Mouse (Mus musculus) CH12.LX (cell line): ENCODE data around the gene Pxt1. TPM values are rescaled to one million over a fixed set of nuclear protein-coding genes. Genes with fewer than 3 reads are reported as not detected.

ENCODE experiments used
- DNase-seq: peaks from one replicate; pipeline ENCODE4 v3.0.0-alpha.2; 2013; ENCODE audit errors: extremely low read depth
- H3K27ac ChIP-seq: 2 replicates; pipeline ENCODE4 v1.5.1; 2012; ENCODE audit warnings: low read depth, mild to moderate bottlenecking, control low read depth, moderate library complexity; ENCODE audit not compliant: insufficient read depth
- H3K27me3 ChIP-seq: replicated peaks from 2 replicates; pipeline ENCODE3; 2012; ENCODE audit warnings: inconsistent platforms
- H3K36me3 ChIP-seq, 2 experiments: replicated peaks in 1 of 2; 2 replicates each; pipeline versions ENCODE3 to v1.6.1; 2012; ENCODE audit warnings: inconsistent platforms in 1 of 2, low read length in 1 of 2, mild to moderate bottlenecking in 1 of 2, mixed read lengths in 1 of 2, moderate library complexity in 1 of 2; ENCODE audit not compliant: control insufficient read depth in 1 of 2, insufficient read depth in 1 of 2
- H3K4me1 ChIP-seq, 2 experiments: 2 replicates each; pipeline ENCODE4 v1.6.1; 2012; ENCODE audit warnings: inconsistent platforms in 1 of 2, moderate library complexity in 1 of 2; ENCODE audit not compliant: insufficient read depth in 2 of 2, control insufficient read depth in 1 of 2
- H3K4me2 ChIP-seq: 2 replicates; pipeline ENCODE4 v1.6.1; 2012; ENCODE audit warnings: low read depth, mild to moderate bottlenecking, control low read depth; ENCODE audit not compliant: poor library complexity, insufficient read depth, severe bottlenecking
- H3K4me3 ChIP-seq, 3 experiments: fragments of 150-350 bp in 1 of 3; sonication (generic) in 1 of 3; replicated peaks in 1 of 3; 2 replicates each; pipeline versions ENCODE3 to v1.5.1; 2011 to 2012; ENCODE audit warnings: low read depth in 2 of 3, low read length in 2 of 3, mild to moderate bottlenecking in 2 of 3, moderate library complexity in 2 of 3, control low read depth in 1 of 3, improper control_type of control experiment in 1 of 3, inconsistent platforms in 1 of 3, mixed read lengths in 1 of 3; ENCODE audit not compliant: poor library complexity in 1 of 3
- H3K79me2 ChIP-seq: replicated peaks from 2 replicates; pipeline ENCODE4 v1.6.1; 2012; ENCODE audit warnings: mild to moderate bottlenecking, moderate library complexity; ENCODE audit not compliant: control insufficient read depth, poor library complexity, insufficient read depth, severe bottlenecking; ENCODE audit errors: extremely low read depth
- H3K9ac ChIP-seq: 2 replicates; pipeline ENCODE4 v1.6.1; 2012; ENCODE audit warnings: low read depth, mild to moderate bottlenecking, control low read depth, moderate library complexity; ENCODE audit not compliant: insufficient read depth
- H3K9me3 ChIP-seq: replicated peaks from 2 replicates; pipeline ENCODE3; 2012; ENCODE audit warnings: low read length, inconsistent platforms, mixed read lengths
- BHLHE40 ChIP-seq: IDR thresholded peaks from 2 replicates; pipeline ENCODE4 v1.6.1; 2011; ENCODE audit warnings: mild to moderate bottlenecking, low read depth, low read length, improper control_type of control experiment
- CHD2 ChIP-seq: IDR thresholded peaks from 2 replicates; pipeline ENCODE4 v1.6.1; 2011; ENCODE audit warnings: low read length, improper control_type of control experiment
- CTCF ChIP-seq, 2 experiments: IDR thresholded peaks in 1 of 2; conservative IDR thresholded peaks in 1 of 2; 2 replicates each; pipeline ENCODE4 v1.5.1; 2011 to 2012; ENCODE audit warnings: low read depth in 2 of 2, low read length in 2 of 2, improper control_type of control experiment in 1 of 2, inconsistent platforms in 1 of 2, mild to moderate bottlenecking in 1 of 2, moderate library complexity in 1 of 2
- E2F4 ChIP-seq: IDR thresholded peaks from 2 replicates; pipeline ENCODE4 v1.6.1; 2011; ENCODE audit warnings: low read depth, low read length, improper control_type of control experiment; ENCODE audit not compliant: insufficient replicate concordance
- ELF1 ChIP-seq: IDR thresholded peaks from 2 replicates; pipeline ENCODE4 v1.6.1; 2014; ENCODE audit warnings: low read depth, mild to moderate bottlenecking, inconsistent platforms, low read length, improper control_type of control experiment
- EP300 ChIP-seq: IDR thresholded peaks from 2 replicates; pipeline ENCODE4 v1.6.1; 2011; ENCODE audit warnings: low read length, improper control_type of control experiment
- ETS1 ChIP-seq: conservative IDR thresholded peaks from 2 replicates; pipeline ENCODE4 v1.6.1; 2012; ENCODE audit warnings: low read depth, mild to moderate bottlenecking, inconsistent platforms, low read length, improper control_type of control experiment, moderate library complexity
- MAZ ChIP-seq: IDR thresholded peaks from 2 replicates; pipeline ENCODE4 v1.6.1; 2012; ENCODE audit warnings: low read depth, mild to moderate bottlenecking, inconsistent platforms, low read length, improper control_type of control experiment, moderate library complexity
- NRF1 ChIP-seq: IDR thresholded peaks from 2 replicates; pipeline ENCODE4 v1.6.1; 2014; ENCODE audit warnings: low read depth, mild to moderate bottlenecking, inconsistent platforms, low read length, improper control_type of control experiment, moderate library complexity
- POLR2A ChIP-seq: IDR thresholded peaks from 2 replicates; pipeline ENCODE4 v1.6.1; 2011; ENCODE audit warnings: low read depth, mild to moderate bottlenecking, improper control_type of control experiment, low read length
- SIN3A ChIP-seq: IDR thresholded peaks from 2 replicates; pipeline ENCODE4 v1.6.1; 2012; ENCODE audit warnings: low read length, improper control_type of control experiment, inconsistent platforms
- SMC3 ChIP-seq: IDR thresholded peaks from 2 replicates; pipeline ENCODE4 v1.6.1; 2011; ENCODE audit warnings: low read depth, low read length, improper control_type of control experiment
- TCF12 ChIP-seq: IDR thresholded peaks from 2 replicates; pipeline ENCODE4 v1.6.1; 2014; ENCODE audit warnings: low read depth, mild to moderate bottlenecking, inconsistent platforms, low read length, improper control_type of control experiment
- USF1 ChIP-seq: IDR thresholded peaks from 2 replicates; pipeline ENCODE4 v1.6.1; 2014; ENCODE audit warnings: low read depth, mild to moderate bottlenecking, inconsistent platforms, low read length, improper control_type of control experiment
- ZNF384 ChIP-seq: IDR thresholded peaks from 2 replicates; pipeline ENCODE4 v1.6.1; 2012; ENCODE audit warnings: low read depth, low read length, improper control_type of control experiment, inconsistent platforms
- dilution Hi-C: fragments of 300-500 bp; cut with MboI; formaldehyde crosslinking; loops from 2 replicates; pipeline ENCODE4 v1.14.3; 2020; ENCODE audit warnings: low sequenced_read_pairs; ENCODE audit not compliant: extremely low pct_unique_long_range_greater_than_20kb, extremely low pct_ligation_motif_present
- in situ Hi-C: fragments of 300-500 bp; cut with MboI; formaldehyde crosslinking; loops from 3 replicates; pipeline ENCODE4 v1.14.3; 2019; ENCODE audit warnings: low sequenced_read_pairs, low pct_ligation_motif_present, low pct_unique_long_range_greater_than_20kb, mixed read lengths
- polyA plus RNA-seq: library from polyadenylated mRNA; unstranded; fragments of >175 nt; gene quantifications from 2 replicates; pipeline ENCODE4 v1.2.1, GENCODE M21; 2012; ENCODE audit warnings: low read depth; ENCODE audit not compliant: insufficient read length
- total RNA-seq, 2 experiments: library from RNA; depleted of rRNA; stranded (reverse); fragments of 300-350 nt in 1 of 2; fragments of >200 nt in 1 of 2; gene quantifications; 2 replicates each; pipeline ENCODE4 v1.2.3; 2012 to 2014

Gene Pxt1
- total and polyA plus RNA-seq, 3 experiments, result not detected

GRCm38 (mm10) chr17:28898249-28898648 lies 45.4 kb downstream of the Pxt1 start:
- H3K27me3 ChIP-seq, result peaks cover 3% of the 10 kb centered on the region
- DNase-seq, result no peak
- peaks cover 4% of the 10 kb centered on the region; the same call in 1 of the 2 replicates for H3K79me2 ChIP-seq
- H3K4me1 ChIP-seq, result peaks cover 13 to 39% of the 10 kb centered on the region in 2 experiments
- peak overlapping the region; percentile 84 for H3K4me2 ChIP-seq
- dilution Hi-C loops (no loop called here), in situ Hi-C loops (loop anchor here (10.0 kb wide), 1 partner anchor 203 kb away; the partner anchor contains the start of genes Mapk14 and Slc26a8)
- H3K9me3 ChIP-seq, result peaks cover 20% of the 10 kb centered on the region
- H3K9ac ChIP-seq, result peak overlapping the region; percentile 75
- no peak overlapping the region; the same call in 1 of the 2 replicates for H3K27ac ChIP-seq
- TF ChIP-seq SIN3A (peak; percentile 27; the same call in 1 of the 2 replicates), ETS1 (no peak), BHLHE40 (0 out of 2 replicates have a peak, but pooled peaks have one; percentile 3), MAZ (no peak)
- peaks cover 2 to 29% of the 10 kb centered on the region in 2 experiments for H3K36me3 ChIP-seq
- peak overlapping the region; percentile 64 to 84 (median 78) for H3K4me3 ChIP-seq

GRCm38 (mm10) chr17:28897817-28898216 lies 45.8 kb downstream of the Pxt1 start:
- H3K4me1 ChIP-seq, result peaks cover 13 to 39% of the 10 kb centered on the region in 2 experiments
- H3K36me3 ChIP-seq, result peaks cover 2 to 29% of the 10 kb centered on the region in 2 experiments
- peak overlapping the region in 1 of 3 experiments; percentile 64 for H3K4me3 ChIP-seq
- H3K79me2 ChIP-seq, result peaks cover 4% of the 10 kb centered on the region; the same call in 1 of the 2 replicates
- TF ChIP-seq CHD2, result no peak
- TF ChIP-seq NRF1, result no peak
- TF ChIP-seq BHLHE40, result 0 out of 2 replicates have a peak, but pooled peaks have one; percentile 6
- TF ChIP-seq E2F4, result no peak
- TF ChIP-seq EP300, result 0 out of 2 replicates have a peak, but pooled peaks have one; percentile 23
- no peak for TF ChIP-seq POLR2A
- no peak for TF ChIP-seq ZNF384
- TF ChIP-seq SMC3, result no peak
- TF ChIP-seq TCF12, result peak; percentile 68
- no peak for TF ChIP-seq CTCF (conservative IDR thresholded peaks at IDR 0.05 in 1 of 2, IDR thresholded peaks at IDR 0.05 in 1 of 2; ENCODE audit: low read depth in 2 of 2, low read length in 2 of 2)
- TF ChIP-seq USF1, result no peak
- TF ChIP-seq ELF1, result no peak
- peaks cover 20% of the 10 kb centered on the region for H3K9me3 ChIP-seq
- H3K9ac ChIP-seq, result no peak overlapping the region
- dilution Hi-C loops, result no loop called here
- in situ Hi-C loops, result loop anchor here (10.0 kb wide), 1 partner anchor 203 kb away; the partner anchor contains the start of genes Mapk14 and Slc26a8
- H3K4me2 ChIP-seq, result peak overlapping the region; percentile 84; the same call in 1 of the 2 replicates
- no peak overlapping the region for H3K27ac ChIP-seq
- DNase-seq, result peak; percentile 44
- peaks cover 3% of the 10 kb centered on the region for H3K27me3 ChIP-seq
